Mouse (Mus musculus) megakaryocyte progenitor cell, adult 5-6 weeks (primary cell): Measurements from ENCODE around the gene Rad51. TPM values are rescaled to one million over a fixed set of nuclear protein-coding genes. Genes with fewer than 3 reads are reported as not detected.

Source experiments
- total RNA-seq, 2 experiments: library from RNA; stranded (forward) in 1 of 2; stranded (reverse) in 1 of 2; fragments of 157-497, 149-512 nt in 1 of 2; fragments of 200-1000 nt in 1 of 2; gene quantifications; 2 replicates each; pipeline versions ENCODE4 v1.2.3 to v1.2.4; 2015 to 2017

Rad51 gene
- total RNA-seq, 2 experiments from 2014 or later = 33.6 to 37.2 TPM

Other genes with a start within 250 kb of the Rad51 start
- 6.0 and 6.5 TPM in 2 replicates for gene Bahd1, start 212.4 kb upstream of the Rad51 start, total RNA-seq (2015)
- 4.9 and 7.1 TPM in 2 replicates for gene Bahd1, start 212.4 kb upstream of the Rad51 start, total RNA-seq (2017)
- gene Chst14, start 186.3 kb upstream of the Rad51 start, total RNA-seq (2015) = 4.6 and 5.7 TPM in 2 replicates
- gene Chst14, start 186.3 kb upstream of the Rad51 start, total RNA-seq (2017) = 1.5 and 4.7 TPM in 2 replicates
- gene Ccdc32, start 83.4 kb upstream of the Rad51 start, total RNA-seq (2015) = 10.4 and 12.7 TPM in 2 replicates
- 15.2 and 16.2 TPM in 2 replicates for gene Ccdc32, start 83.4 kb upstream of the Rad51 start, total RNA-seq (2017)
- gene Rpusd2, start 78.0 kb upstream of the Rad51 start, total RNA-seq (2015) = 13.0 and 14.6 TPM in 2 replicates
- gene Rpusd2, start 78.0 kb upstream of the Rad51 start, total RNA-seq (2017) = 16.0 and 17.6 TPM in 2 replicates
- 58.2 and 69.4 TPM in 2 replicates for gene Knl1, start 65.7 kb upstream of the Rad51 start, total RNA-seq (2015)
- gene Knl1, start 65.7 kb upstream of the Rad51 start, total RNA-seq (2017) = 55.3 and 78.8 TPM in 2 replicates
- gene Rmdn3, start 44.2 kb downstream of the Rad51 start, total RNA-seq (2015) = 19.5 and 21.0 TPM in 2 replicates
- gene Rmdn3, start 44.2 kb downstream of the Rad51 start, total RNA-seq (2017) = 39.8 and 44.2 TPM in 2 replicates
- gene Gchfr, start 55.0 kb downstream of the Rad51 start, total RNA-seq (2015) = 0.42 and 4.3 TPM in 2 replicates
- gene Gchfr, start 55.0 kb downstream of the Rad51 start, total RNA-seq (2017) = not detected in 2 replicates
- not detected in 2 replicates for gene Gm14137, start 61.7 kb downstream of the Rad51 start, total RNA-seq (2015)
- gene Gm14137, start 61.7 kb downstream of the Rad51 start, total RNA-seq (2017) = not detected in 2 replicates
- gene Zfyve19, start 95.8 kb downstream of the Rad51 start, total RNA-seq (2015) = 29.4 and 38.4 TPM in 2 replicates
- 59.2 and 79.1 TPM in 2 replicates for gene Zfyve19, start 95.8 kb downstream of the Rad51 start, total RNA-seq (2017)
- 32.6 and 34.6 TPM in 2 replicates for gene Dnajc17, start 96.0 kb downstream of the Rad51 start, total RNA-seq (2015)
- 86.0 and 87.8 TPM in 2 replicates for gene Dnajc17, start 96.0 kb downstream of the Rad51 start, total RNA-seq (2017)
- not detected in 2 replicates for gene Ppp1r14d, start 117.1 kb downstream of the Rad51 start, total RNA-seq (2015)
- gene Ppp1r14d, start 117.1 kb downstream of the Rad51 start, total RNA-seq (2017) = not detected in 2 replicates
- gene Spint1, start 124.6 kb downstream of the Rad51 start, total RNA-seq (2015) = 0.20 and 0.44 TPM in 2 replicates
- gene Spint1, start 124.6 kb downstream of the Rad51 start, total RNA-seq (2017) = 0.14 TPM in 1 of 2 replicates, not detected in the other
- not detected in 2 replicates for gene Rhov, start 158.5 kb downstream of the Rad51 start, total RNA-seq (2015)
- gene Rhov, start 158.5 kb downstream of the Rad51 start, total RNA-seq (2017) = not detected in 2 replicates
- 7.2 and 7.6 TPM in 2 replicates for gene Vps18, start 175.9 kb downstream of the Rad51 start, total RNA-seq (2015)
- gene Vps18, start 175.9 kb downstream of the Rad51 start, total RNA-seq (2017) = 18.8 and 20.0 TPM in 2 replicates
- gene Dll4, start 213.0 kb downstream of the Rad51 start, total RNA-seq (2015) = 0.05 TPM in 1 of 2 replicates, not detected in the other
- gene Dll4, start 213.0 kb downstream of the Rad51 start, total RNA-seq (2017) = not detected in 2 replicates
- 0.34 and 0.57 TPM in 2 replicates for gene Chac1, start 238.4 kb downstream of the Rad51 start, total RNA-seq (2015)
- 0.71 and 1.3 TPM in 2 replicates for gene Chac1, start 238.4 kb downstream of the Rad51 start, total RNA-seq (2017)